Mouse (Mus musculus) erythroblast, adult 5-6 weeks (primary cell): ENCODE measurements around the gene Zmynd8. TPM values are rescaled to one million over a fixed set of nuclear protein-coding genes. Genes with fewer than 3 reads are reported as not detected.

Source experiments
- ATAC-seq: replicated peaks from 2 replicates; pipeline ENCODE4 v1.8.0; 2016; ENCODE audit warnings: moderate number of reproducible peaks, mild to moderate bottlenecking, moderate TSS enrichment, inconsistent platforms; ENCODE audit not compliant: poor library complexity, low FRiP score, severe bottlenecking
- total RNA-seq, 2 experiments: library from RNA; stranded (forward) in 1 of 2; stranded (reverse) in 1 of 2; fragments of 150-400 nt in 1 of 2; fragments of 200-764, 138-1000 nt in 1 of 2; gene quantifications; 2 replicates each; pipeline versions ENCODE4 v1.2.3 to v1.2.4; 2015 to 2017; ENCODE audit warnings: low replicate concordance in 2 of 2

Gene Zmynd8
- total RNA-seq, 2 experiments from 2014 or later, result 60.1 to 95.3 TPM

DNA sequence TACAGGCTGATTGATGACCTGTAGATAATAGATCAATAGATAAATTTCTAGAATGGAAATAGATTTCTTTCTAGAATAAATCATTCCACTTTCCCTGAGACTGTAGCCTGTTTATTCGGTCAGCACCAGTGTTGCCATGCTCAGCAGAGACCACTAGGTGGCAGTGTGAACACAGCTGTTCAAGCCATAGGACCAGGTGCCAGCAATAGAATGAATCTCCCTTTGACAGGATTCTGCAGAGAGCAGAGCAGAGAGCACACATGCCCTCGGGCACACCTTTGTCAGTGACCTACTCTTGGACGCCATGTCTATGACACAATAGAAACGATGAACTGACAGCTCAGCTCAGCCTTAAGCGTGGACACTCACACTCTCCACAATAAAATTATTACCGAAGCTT is 119.9 kb downstream of the Zmynd8 start:
- ATAC-seq, result peak; percentile 80

DNA sequence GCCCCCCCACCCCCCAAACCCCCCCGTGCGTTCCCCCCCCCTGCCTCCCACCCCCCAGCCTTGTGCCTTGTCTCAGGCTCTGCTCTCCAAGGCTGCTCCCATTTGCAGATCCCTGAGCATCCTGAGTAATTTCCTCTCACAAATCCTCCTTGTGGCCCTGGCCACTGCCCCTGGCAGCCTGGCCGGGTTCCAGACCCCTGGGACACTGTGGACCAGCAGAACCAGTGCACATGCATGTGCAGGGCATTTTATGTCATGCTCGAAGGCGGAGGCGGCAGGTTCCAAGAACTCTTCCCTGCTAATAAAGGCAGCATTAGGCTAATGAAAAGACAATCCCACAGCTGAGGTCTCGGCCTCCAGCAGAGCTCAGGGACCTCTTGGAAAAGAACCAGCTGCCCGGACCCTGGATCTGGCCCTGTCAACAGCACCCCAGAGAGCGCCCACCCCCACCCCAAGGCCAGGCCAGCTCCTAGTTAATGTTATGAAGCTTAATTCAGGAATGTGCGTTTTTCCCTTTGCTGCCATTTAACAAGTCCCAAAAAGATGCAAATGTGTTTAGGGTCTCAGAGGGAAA is 129.4 kb downstream of the Zmynd8 start:
- no peak for ATAC-seq

DNA sequence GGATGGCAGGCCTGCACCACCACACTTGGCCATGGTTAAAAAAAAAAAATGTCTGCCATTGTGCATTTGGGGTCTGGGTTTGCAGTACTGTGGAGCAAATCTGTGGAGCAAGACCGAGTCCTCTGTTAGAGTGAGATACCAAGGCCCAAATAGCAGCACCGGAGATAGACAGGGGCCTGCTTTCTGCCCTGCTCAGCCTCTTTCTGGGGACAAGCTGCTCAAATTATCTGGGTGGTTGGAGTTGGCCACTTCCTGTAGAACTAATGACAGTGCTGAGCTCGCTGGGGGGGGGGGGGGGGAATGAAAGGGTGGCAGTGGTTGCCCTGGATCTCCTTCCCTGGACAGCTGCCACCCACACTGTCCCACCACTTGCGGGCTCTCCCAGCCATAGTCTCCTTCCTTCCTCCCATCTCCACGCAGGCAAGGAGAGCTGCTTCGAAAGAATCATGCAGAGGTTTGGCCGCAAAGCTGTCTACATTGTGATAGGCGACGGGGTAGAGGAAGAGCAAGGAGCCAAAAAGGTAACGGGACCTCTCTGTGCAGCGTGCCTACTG is 129.9 kb downstream of the Zmynd8 start:
- no peak for ATAC-seq

DNA sequence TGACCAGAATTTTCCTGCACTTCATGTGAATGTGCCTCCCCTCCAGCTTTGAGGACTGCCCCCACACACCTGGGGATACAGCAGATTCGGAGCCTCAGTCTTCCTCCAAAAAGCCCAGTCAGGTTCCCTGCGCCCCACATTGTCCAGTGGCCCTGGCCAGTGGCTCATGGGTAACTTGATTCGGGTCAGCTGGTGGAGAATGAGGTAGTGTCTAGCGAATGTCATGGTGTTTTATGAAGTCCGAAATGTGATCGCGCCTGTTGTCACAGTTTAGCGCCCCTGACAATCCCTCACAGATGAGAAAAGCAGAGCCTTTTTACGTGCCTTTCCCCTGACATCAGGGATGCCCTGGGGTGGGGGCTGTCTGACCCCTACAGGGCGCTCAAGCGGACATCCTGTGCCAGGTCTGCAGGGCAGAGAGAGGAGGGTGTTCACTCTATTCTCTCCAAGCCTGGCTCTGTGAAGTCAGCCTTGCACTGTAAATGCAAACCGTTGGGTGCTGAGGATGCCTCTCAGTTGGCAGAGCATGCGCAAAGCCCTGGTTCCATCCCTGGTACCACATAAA is 139.3 kb downstream of the Zmynd8 start:
- no peak for ATAC-seq

DNA sequence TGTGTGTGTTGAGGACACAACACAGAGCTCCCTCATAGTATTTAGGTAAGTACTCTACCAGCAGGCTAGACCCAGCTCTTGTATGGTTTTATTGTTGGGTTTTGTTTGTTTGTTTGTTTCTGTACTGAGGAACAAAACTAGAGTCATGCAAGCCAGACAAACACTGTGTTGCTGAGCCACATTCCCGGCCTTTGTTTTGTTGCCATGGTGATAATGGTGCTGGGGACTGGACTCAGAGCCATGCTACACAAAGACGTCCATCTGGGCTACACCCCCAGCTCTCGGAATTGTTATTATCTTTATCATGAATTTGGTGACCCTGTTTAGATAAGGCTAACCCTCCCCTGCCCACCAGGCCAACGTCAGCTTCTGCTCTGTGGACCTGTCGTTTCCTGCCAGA is 140.3 kb downstream of the Zmynd8 start:
- ATAC-seq, result no peak

DNA sequence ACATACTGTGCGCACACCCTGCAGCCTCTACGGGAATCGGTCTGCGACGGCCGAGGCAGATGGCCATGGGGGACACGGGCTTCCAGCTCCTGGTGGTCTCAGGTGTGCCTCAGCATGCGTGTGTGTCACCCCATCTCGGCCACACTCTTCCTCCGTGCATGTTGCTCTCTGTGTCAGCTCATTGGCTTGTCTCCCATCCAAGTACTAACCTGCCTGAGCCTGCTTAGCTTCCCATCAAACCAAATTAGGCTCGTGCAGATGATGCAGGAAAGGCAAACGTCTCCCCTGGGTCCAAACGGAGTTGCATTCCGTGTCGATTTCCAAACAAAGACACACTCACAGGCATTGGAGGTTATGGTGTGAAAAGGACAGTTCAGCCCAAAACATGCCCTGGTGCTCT is 141.0 kb downstream of the Zmynd8 start:
- ATAC-seq, result no peak

DNA sequence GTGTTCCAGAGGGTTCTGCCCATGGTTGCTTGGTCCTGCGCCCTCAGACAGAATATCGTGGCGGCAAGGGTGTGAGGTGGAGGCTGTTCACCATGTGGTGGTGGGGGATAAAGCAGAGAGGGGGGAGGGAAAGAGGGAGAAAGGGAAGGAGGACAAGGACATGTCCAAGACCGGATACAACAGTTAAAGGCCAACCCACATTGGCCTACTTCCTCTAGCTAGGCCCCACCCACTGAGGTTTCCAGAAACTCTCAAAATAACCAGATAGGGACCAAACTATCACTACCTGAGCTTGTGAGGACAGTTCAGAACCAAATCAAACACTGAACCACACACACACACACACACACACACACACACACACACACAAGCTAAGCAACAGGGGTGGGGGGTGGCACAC is 146.1 kb downstream of the Zmynd8 start:
- ATAC-seq, result no peak

DNA sequence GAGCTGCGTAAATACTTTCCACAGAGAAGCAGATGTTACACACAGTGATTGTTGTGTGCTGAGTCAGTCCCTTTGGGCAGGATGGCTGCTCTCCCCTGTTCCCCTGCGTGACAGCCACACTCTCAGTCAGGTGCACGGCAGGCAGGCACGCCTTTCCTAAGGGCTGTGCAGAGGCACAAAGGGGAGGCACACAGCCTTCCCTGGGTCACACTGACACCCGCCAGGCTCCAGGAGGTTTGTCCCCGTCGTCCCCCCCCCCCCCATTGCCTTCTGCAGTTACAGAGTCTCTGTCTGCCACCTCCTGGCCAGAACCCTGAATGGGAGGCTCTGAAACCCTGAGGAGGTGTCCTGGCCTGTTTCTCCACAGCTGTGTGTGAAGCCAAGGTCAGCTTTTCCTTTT is 147.7 kb downstream of the Zmynd8 start:
- no peak for ATAC-seq

DNA sequence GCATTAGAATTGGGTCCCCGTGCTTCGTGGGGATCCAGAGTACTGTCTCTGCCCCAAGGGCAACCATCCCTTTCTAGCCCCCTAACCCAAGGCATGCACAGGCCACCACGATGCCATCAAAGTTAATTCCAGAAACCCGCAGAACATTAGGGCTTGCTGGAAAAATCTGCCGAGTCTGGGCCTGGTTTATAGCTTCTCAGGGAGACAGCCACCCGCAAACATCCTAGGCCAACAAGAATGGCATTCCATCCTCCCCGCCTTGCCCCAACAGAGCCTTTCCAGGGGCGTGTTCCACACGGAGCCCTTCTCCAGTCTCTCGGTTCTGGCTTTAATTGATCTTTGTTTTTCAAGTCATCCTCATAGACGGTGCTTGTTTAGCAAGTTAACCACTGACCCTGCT is 150.4 kb downstream of the Zmynd8 start:
- ATAC-seq, result no peak

DNA sequence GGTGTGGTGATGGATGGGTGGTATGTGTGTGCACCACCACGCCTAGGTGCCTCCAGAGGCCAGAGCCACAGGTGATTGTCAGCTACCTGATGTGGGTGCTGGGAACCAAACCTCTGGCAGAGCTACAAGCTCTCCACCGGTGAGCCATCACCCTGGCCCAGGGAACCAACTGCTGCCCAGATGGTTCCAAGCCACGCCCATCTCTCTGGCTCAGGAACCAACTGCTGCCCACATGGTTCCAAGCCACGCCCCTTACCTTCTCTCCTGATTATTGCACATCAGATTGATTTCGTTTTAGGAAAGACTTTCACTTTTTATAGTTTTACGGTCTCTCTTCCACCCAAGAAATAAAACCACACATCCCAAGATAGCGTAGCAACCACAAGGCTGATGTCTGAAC is 150.8 kb downstream of the Zmynd8 start:
- ATAC-seq, result no peak

DNA sequence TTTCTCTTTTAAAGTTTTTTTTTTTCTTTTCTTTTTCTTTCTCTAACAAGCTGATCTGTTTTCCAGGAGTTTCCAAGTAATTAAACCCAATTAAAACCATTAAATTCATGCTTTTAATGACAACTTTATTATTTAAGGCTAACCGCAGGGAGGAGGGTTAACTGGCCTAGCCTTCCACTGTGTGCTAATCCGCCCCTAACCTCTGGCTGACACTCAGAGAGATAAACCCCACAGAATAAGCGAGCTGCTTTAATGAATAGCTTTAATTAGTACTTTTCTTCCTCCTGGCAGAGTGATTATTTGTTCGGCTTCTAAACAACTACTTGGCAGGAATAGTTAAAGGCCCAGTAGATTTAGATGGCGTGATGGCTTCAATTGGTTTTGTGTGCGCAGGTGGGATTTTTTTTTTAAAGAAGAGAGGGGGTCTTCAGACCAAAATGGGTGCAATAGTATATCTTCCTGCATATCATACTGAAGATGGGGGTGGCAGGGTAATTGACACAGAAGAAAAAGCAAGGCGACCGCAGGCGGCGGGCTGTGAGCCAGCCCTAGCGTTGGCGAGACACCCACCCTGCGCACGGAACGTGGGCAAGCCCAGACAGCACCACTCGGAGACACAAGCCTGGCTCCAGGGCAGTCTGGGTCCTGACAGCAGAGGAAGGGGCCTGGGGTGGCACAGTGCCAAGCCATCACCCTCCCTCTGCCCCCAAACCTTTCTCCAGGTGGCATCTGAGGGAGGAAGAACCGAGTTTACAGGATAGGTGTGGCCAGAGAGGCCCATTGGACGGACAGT is 153.3 kb downstream of the Zmynd8 start:
- no peak for ATAC-seq

DNA sequence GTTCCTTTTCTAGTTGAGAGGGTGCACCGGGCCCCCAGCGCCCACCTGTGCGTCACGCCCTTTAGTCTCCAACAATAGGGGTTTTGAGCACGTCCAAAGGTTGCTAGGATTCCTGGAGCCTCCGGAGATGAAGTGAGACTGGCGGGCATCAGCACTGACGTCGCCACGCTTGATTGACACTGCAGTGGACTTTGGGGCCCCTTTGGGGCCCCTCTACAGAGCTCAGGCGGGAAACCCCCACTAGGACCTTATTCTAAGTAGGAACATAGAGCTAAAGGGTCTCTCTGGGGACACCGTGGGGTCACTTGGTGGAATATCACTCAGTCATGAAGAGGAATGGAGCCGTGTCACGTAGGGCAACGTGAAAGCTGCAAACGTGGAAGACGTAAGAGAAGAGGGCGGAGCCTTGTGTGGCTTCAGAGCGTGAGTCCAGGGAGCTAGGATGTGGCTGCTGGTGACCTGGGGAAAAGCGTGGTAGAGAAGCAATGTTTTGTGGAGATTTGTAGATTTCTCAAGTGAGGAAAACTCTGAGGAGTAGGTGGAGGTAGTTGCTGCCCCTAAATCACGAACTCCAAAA is 156.5 kb downstream of the Zmynd8 start:
- no peak for ATAC-seq

DNA sequence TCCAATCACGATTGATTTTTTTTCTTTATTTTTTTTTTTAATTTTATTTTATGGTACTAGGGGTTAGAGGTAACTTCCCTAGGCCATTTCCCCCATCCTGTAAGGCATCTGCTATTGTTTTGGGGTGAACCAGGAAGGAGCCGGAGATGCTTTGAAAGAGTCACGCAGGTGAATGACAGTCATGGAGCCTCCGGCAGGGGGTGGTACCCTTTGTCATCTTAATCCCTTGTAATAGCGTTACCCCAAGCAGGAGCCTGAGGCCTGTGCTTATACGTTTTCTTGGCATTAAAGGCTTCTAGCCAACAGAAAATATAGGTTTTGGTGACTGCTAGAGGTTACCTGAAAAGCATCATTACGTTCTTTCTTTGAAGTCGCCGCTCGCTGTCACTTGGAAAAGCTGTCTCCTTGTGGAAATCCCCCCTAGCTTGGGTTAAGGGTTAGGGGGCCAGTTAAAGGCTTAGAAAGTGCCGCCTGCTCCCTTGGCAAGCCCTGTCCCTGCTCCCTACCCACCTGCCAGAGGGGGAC is 157.2 kb downstream of the Zmynd8 start:
- no peak for ATAC-seq

DNA sequence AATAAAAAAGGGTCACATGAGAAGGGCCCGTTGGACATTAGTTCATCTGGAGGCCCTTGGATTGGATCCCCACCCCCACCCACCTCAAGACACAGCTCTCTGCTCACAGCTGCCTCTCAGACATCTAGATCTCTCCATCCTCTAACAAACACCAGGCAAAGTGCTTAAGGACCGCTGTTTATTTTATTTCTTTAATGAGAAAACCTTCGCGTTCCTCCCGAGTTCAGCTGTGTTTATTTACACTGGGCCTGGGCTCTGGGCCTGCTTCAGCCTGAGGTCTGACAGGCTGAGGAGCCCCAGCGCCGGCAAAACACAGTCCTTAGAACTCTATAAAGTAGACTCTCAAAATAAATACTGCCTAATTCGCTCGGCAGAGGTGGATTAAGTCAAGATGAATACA is 157.8 kb downstream of the Zmynd8 start:
- ATAC-seq, result no peak

DNA sequence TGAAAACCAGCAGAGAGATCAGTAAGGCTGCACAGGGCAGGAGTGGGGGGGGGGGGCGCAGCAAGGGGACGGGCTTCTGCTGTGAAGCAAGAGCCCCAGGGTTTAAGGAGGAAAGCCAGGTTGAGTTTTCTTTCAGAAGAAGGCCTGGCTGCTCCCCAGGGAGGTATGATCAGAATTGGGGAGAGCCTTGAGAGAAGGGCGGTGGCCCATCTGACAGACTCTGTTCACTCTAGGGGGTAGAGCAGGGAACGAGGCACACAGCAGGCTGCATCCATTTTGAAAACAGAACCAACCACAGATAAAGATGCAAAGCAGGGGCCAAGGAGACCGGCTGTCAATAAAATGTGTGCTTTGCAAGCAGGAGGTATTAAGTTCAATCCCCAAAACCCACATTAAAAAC is 158.4 kb downstream of the Zmynd8 start:
- ATAC-seq, result no peak

DNA sequence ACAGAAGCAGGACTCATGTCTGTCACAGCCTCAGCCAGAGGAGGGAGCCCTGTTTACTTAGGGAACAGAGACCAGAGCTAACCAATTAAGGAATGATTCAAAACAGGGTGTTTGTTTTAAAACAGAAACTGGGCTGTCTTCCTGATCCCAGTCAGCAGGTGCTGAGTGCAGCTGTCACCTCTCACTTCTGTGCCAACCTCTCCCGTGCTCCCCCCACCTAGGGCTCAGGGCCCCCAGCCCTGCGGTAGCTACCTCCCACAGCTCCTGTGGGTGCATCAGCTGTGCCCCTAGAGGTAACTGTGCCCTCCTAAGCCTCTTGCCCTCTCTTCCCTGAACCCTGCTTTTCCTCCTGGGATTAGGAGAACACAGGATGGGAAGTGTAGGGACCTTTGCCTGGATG is 162.5 kb downstream of the Zmynd8 start:
- no peak for ATAC-seq

Other genes starting within 250 kb of the Zmynd8 start
- gene Ncoa3, start 93.6 kb upstream of the Zmynd8 start, total RNA-seq (2015; ENCODE audit: low replicate concordance), result 9.2 and 13.4 TPM in 2 replicates
- gene Ncoa3, start 93.6 kb upstream of the Zmynd8 start, total RNA-seq (2017; ENCODE audit: low replicate concordance), result 10.4 and 12.7 TPM in 2 replicates